Mouse (Mus musculus) ovary, adult 10 weeks (tissue): ENCODE measurements around the gene Cenpf. TPM values are rescaled to one million over a fixed set of nuclear protein-coding genes. Genes with fewer than 3 reads are reported as not detected.

Source experiments
- polyA plus RNA-seq: library from polyadenylated mRNA; stranded (reverse); fragments of 350-450 nt; fragmentation: Illumina TruSeq; extraction: RNeasy Lipid Tissue Mini Kit (QIAGEN cat#74804); gene quantifications from one replicate; pipeline ENCODE4 v1.2.3, GENCODE M21; 2014

Gene Cenpf
- polyA plus RNA-seq, result 36.9 TPM

DNA sequence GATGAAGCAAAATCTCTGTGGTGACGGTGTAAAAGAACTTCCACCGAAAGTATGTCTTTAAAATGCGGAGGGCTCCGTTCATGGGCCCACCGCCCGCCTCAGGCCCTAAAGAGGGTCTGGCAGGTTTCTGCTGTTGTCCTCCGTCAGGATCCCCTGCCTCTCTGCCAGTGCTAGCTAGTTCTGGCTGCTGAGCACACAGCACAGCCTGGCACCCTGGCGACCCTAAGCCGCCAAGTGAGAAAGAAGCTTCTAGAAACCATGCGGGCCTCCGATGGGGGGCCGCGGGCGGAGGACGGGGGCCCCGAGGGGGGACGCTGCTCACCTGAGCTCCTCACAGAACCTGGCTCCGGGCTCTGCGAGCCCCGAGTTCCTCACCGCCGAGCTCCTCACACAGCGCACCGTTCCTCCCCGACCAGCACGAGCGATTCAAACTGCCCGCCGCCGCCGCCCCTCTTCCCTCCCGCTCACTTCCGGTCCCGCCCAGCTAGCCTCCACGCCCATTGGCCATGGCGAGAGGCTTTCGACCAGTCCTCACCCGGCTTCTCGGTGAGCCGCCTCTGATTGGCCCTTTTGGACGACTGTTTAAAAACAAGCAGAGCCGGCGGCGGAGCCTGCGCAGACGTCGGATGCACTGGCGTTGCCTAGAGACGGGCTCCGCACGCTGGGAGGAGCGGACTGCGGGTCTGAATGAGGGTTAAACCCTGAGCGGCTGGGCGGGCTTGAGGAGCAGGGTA is at the start of gene Cenpf:
Gene Cenpf (minus strand): TSS at position 433 of the 734 bp plus-strand sequence.

DNA sequence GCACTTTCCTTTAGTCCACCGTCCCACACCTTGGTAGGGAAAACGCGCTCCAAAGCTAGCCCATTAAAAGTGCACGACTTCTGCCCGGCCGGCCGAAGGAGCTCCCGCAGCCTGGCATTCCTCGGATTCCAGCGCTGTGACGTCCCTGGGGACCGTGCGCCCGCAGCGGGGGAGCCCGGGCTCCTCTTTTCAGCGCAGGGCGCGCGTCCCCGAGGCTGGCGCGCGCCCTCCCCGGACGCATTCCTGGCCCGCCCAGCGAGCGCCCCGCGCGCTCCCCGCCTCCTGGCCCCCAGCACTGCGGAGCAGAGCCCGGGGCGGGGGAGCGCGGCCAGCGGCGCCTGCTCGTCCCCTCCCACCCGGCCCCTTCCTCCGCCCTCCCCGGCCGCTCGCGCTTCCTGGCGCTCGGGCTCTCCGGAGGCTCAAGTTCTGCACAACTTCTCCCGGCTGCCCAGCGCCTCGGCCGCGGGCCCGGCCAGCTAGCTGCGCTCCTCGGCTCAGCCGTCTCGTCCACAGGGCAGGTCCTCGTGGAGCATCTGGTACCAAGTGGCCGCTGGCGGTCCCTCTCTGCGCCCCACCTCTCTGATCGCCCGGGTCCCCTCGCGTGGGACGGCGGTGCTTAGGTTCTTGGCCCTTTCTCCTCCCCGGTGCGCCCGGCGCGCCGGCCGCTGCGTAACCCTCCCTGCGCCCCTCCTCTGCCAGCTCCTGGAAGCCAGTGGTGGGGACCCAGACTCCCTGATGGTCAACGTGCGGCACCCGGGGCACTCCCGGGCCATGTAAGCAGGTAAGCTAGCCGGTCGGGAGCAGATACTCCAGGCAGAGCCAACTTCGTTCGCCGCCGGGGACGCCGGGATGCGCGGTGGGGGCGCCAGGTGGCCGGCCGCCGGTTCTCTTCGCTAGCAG is 40.2 kb upstream of the Cenpf start, which contains the start of gene Ptpn14:
Gene Ptpn14 (plus strand): TSS at position 385 of the 900 bp plus-strand sequence.

Other genes with a start within 250 kb of the Cenpf start
- gene Ptpn14, start 40.2 kb upstream of the Cenpf start, polyA plus RNA-seq, result 11.1 TPM
- 9.4 TPM for gene Smyd2, start 234.3 kb upstream of the Cenpf start, polyA plus RNA-seq